Mouse (Mus musculus) cortical plate, adult 2 months (tissue): ENCODE data around the gene Gm11492. TPM values are rescaled to one million over a fixed set of nuclear protein-coding genes. Genes with fewer than 3 reads are reported as not detected.

Experiments used
- H3K27ac ChIP-seq: fragments of 200-500 bp; 2 replicates; pipeline ENCODE4 v1.5.1; 2012; ENCODE audit warnings: low read length, control low read depth, inconsistent platforms; ENCODE audit not compliant: insufficient read depth
- H3K4me1 ChIP-seq: fragments of 200-500 bp; 2 replicates; pipeline ENCODE4 v1.6.1; 2011; ENCODE audit warnings: low read length; ENCODE audit not compliant: control insufficient read depth, insufficient read depth
- H3K4me3 ChIP-seq: fragments of 200-500 bp; 2 replicates; pipeline ENCODE4 v1.5.1; 2011; ENCODE audit warnings: mild to moderate bottlenecking, low read length, control low read depth; ENCODE audit not compliant: insufficient read depth
- CTCF ChIP-seq: fragments of 200-500 bp; IDR thresholded peaks from 2 replicates; pipeline ENCODE4 v1.5.1; 2011; ENCODE audit warnings: mild to moderate bottlenecking, control low read depth, low read length; ENCODE audit not compliant: insufficient read depth; ENCODE audit errors: extremely low read depth
- POLR2A ChIP-seq: fragments of 200-500 bp; IDR thresholded peaks from 2 replicates; pipeline ENCODE4 v1.6.1; 2011; ENCODE audit warnings: mild to moderate bottlenecking, low read length, control low read depth; ENCODE audit not compliant: insufficient read depth; ENCODE audit errors: extremely low read depth
- polyA plus RNA-seq: library from polyadenylated mRNA; depleted of rRNA; stranded (reverse); fragments of >200 nt; gene quantifications from 2 replicates; pipeline ENCODE4 v1.2.3, GENCODE M21; 2012; rRNA removed

Gm11492 gene
- 0.06 and 0.13 TPM in 2 replicates for polyA plus RNA-seq

DNA sequence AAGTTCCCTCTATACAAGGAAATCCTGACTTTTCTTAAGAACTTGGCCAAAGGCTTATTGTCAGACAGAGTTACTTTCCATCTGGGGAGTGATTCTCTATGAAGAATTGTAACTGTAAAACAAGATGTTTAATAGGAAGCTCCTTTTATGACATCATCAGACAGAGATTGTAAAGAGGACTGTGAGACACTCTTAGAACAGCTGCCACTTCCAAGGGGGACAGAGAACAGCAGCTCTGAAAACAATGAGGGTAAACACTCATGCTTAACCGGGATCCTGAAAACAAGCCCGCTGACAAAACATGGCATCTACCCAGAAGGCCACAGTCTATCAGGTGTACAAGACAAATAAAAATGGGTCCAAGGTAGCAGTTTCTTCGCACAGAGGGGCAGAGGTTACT lies at the start of gene Gm11492:
Gm11492 (plus strand) TSS at position 153 of the 400 bp plus-strand sequence.
- TF ChIP-seq CTCF = no peak
- no peak for TF ChIP-seq POLR2A
- Histone ChIP-seq H3K4me1 (peaks cover 3% of the 10 kb centered on the region; the same call in 1 of the 2 replicates), H3K4me3 (no peak within 1 kb of the TSS), H3K27ac (no peak within 1 kb of the TSS)

DNA sequence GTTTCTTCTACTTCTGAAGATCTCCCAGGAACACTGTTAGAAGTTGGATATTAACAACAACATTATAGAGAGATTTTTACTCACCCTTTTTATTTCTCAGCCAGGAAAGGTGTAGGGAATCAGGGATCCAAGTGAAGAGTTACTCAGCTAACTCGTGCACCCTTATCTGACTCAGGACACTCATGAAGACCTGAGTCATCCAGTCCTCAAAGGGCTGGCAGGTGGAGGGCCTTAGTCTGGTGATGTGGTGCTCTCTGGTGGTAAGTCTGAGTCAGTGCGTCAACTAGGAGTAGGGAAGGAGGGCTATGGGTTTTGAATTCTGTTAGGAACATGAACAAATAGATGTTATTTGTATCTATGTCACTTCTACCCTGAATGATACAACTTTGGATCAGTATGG lies 47.2 kb upstream of the Gm11492 start:
- no peak overlapping the region for H3K4me3 ChIP-seq
- H3K4me1 ChIP-seq = no peaks in the 10 kb centered on the region
- peak; percentile 65 for TF ChIP-seq CTCF
- no peak for TF ChIP-seq POLR2A
- no peak overlapping the region for H3K27ac ChIP-seq

DNA sequence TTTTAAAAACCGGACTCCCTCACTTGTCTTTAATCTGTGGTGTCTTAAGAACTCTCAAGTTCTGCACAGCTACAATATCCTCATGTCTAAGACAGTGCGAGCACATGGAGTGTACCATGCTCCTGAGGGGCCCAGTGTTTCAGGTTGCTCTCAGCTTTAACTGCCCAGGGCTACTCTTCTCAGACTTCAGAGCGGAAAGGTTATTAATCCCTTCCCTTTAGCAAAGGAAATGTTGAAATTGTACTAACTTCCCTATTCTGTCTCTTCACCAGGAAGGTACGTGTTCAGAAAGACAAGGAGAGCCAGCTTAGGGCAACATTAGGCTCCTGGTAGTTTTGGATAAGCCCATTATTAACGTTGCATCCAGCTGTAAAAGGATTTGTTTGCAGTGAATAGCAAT lies 43.0 kb upstream of the Gm11492 start:
- TF ChIP-seq POLR2A (no peak), CTCF (no peak)
- Histone ChIP-seq H3K4me1 (no peaks in the 10 kb centered on the region), H3K27ac (no peak overlapping the region), H3K4me3 (no peak overlapping the region)

DNA sequence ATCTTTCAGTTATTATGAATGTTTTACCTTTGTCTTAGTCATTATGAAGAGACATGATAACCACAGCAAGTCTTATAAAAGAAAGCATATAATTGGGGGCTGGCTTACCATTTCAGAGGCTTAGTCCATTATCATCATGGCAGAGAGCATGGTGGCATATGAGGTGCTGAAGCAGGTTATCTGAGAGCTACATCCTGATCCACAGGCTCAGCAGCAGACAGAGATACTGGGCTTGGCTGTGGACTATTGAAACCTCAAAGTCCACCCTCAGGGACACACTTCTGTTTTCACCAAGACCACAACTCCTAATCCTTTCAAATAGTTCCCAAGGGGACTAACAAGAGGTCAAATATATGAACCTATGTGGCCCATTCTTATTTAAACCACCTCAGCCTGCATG lies 42.5 kb upstream of the Gm11492 start:
- TF ChIP-seq POLR2A (no peak), CTCF (no peak)
- Histone ChIP-seq H3K4me1 (no peaks in the 10 kb centered on the region), H3K4me3 (no peak overlapping the region), H3K27ac (no peak overlapping the region)

DNA sequence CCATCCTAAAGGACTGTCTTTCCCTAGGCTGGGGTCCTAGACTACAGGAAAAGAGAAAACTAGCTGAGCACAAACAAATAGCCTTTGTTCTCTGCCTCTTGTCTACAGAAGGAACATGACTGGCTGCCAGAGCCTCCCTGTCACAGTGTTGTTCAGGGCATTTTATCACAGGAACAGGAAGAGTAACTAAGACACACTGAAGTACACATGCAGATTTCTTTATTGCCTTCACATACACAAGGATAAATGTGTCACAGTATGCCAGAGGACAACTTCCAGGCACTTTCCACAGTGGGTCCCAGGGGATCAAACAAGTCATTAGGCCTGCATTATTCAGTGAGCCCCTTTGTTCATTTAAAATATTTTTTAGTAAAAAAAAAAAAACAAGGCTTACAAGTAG lies 41.7 kb upstream of the Gm11492 start:
- TF ChIP-seq CTCF (no peak), POLR2A (no peak)

DNA sequence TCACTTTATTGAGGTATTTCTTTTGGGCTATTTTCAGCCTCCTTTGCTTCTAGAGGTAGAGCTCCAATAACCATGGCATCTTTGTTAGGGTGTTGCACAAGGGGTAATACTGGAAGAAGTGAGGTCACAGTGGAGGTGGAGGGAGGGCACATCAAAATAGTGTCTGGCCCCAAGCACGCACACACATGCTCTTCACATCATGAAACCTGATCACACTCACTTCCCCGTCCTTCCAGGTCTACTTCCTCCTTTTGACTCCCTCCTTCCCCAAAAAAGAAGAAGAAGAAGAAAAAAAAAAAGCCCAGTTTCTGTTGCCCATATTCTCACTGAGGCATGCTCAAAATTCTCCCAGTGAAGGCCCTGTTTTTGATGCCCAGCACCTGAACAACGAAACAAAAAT lies 39.1 kb upstream of the Gm11492 start:
- H3K27ac ChIP-seq = no peak overlapping the region
- no peaks in the 10 kb centered on the region for H3K4me1 ChIP-seq
- no peak overlapping the region for H3K4me3 ChIP-seq
- TF ChIP-seq CTCF (no peak), POLR2A (no peak)

More for the DNA sequence above, 41.7 kb upstream of the Gm11492 start:
- no peak overlapping the region for H3K27ac ChIP-seq
- H3K4me3 ChIP-seq = no peak overlapping the region
- H3K4me1 ChIP-seq = no peaks in the 10 kb centered on the region

DNA sequence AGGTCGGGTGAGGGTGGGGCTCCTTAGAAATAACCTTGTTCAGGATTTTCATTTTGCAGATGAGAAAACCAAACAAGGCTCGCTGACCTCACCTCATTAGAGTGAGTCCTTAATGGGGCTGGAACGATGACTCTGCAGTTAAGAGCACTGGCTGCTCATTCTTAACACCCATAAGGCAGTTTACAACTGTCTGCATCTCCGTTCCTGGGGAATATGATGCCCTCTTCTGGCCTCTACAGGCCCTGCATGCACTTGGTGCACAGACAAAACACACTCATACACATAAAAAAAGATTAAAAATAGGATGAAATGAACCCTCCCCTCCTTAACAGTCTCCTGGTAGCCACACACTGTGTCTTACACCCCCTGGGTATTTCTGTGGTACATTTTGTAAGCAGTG lies 38.5 kb upstream of the Gm11492 start:
- no peak overlapping the region for H3K27ac ChIP-seq
- TF ChIP-seq CTCF (no peak), POLR2A (no peak)
- no peaks in the 10 kb centered on the region for H3K4me1 ChIP-seq
- H3K4me3 ChIP-seq = no peak overlapping the region

DNA sequence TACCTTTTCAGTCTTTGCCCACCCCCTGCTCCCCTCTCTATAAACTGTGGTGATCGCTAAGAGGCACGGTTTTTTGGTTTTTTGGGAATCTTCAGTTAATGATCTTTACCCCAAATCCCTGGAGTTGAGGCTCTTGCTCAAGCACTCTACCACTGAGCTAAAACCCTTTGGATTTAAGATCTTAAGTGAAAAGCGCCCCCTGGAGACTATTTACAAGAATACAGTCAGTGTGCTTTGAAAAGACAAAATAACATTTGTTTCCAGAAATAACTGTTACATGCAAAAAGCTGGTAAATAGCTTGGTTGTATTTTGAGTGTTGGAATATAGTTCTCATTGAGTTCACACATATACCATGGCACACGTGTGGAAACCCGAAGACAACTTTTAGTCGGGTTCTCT lies 34.8 kb upstream of the Gm11492 start:
- TF ChIP-seq POLR2A (no peak), CTCF (no peak)
- H3K4me3 ChIP-seq = no peak overlapping the region
- H3K4me1 ChIP-seq = no peaks in the 10 kb centered on the region
- no peak overlapping the region for H3K27ac ChIP-seq

DNA sequence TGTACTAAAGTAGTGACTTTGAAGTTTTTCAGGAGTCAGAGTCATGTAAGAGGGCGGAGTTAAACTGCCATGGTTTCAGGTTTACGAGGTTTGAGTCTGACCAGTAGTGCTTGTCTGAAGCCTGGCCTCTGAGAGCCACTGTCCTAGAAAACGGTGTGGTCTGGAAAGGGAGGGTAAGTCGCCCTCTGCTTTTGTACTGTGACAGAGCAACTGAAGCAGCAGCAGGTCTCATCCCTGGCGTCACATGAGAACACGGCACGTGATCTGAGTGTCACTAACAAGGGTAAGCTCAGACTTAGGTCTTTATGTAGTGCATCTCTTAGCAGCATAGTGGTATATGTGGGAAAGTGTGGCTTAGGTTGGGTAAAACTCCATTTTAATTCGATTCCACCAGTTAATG lies 24.2 kb upstream of the Gm11492 start:
- Histone ChIP-seq H3K4me3 (no peak overlapping the region), H3K27ac (no peak overlapping the region), H3K4me1 (no peaks in the 10 kb centered on the region)
- no peak for TF ChIP-seq CTCF

DNA sequence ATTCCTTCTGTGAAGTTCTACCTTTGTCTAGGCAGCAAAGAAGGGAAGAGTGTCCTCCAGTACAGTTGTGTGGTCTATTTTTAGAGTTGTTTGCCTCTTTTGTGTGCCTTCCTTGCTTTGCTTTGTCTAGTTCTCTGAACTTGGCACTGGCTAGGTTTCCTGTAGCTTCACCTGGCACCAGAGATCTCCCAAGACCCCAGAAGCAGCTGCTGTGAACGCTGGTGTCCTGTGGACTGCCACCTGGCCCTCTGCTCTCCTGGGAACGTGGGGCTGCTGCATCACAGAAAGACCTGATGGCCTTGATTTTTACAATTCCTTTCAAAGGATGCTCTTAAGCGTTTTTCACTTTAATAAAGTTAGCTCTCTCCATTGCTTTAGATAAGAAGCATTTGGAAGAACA lies 23.5 kb upstream of the Gm11492 start:
- TF ChIP-seq CTCF (no peak), POLR2A (no peak)
- no peak overlapping the region for H3K27ac ChIP-seq
- no peaks in the 10 kb centered on the region for H3K4me1 ChIP-seq
- no peak overlapping the region for H3K4me3 ChIP-seq

DNA sequence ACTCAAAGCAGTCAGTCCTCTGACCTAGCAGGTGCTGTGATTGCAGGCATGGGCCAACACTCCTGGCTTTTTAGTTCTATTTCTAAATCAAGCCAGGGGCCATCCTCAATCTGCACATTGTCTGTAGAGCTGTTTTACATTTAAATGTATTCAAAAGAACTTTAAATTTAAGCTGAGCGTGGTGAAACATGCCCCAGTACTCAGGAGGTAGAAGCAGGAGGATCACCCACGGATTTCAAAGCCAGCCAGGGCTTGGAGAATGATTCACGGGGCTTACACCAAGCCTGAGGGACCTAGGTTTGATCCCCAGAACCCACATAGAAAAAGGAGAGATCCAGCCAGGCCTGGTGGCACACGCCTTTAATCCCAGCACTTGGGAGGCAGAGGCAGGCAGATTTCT lies 13.1 kb upstream of the Gm11492 start:
- TF ChIP-seq CTCF (no peak), POLR2A (no peak)
- Histone ChIP-seq H3K4me3 (no peak overlapping the region), H3K27ac (no peak overlapping the region), H3K4me1 (peaks cover 4% of the 10 kb centered on the region)
